Mouse (Mus musculus): ENCODE data around the gene Ica1l. TPM values are rescaled to one million over a fixed set of nuclear protein-coding genes. Genes with fewer than 3 reads are reported as not detected.

Gene Ica1l
- polyA plus RNA-seq, 1 experiment, result 0.02 TPM

- Histone ChIP-seq H3K36me3 (ENCODE audit: control insufficient read depth, insufficient read depth) (peaks cover 13% of the 10 kb centered on the region), H3K27me3 (ENCODE audit: control insufficient read depth, insufficient read depth, insufficient read length) (no peaks in the 10 kb centered on the region), H3ac (ENCODE audit: control insufficient read depth, insufficient read length) (no peak overlapping the region), H3K4me2 (ENCODE audit: low read depth) (no peak overlapping the region), H3K79me2 (ENCODE audit: control insufficient read depth, insufficient read depth) (no peaks in the 10 kb centered on the region), H3K4me3 (no peak overlapping the region)
- no peak for TF ChIP-seq USF1 (IDR thresholded peaks at IDR 0.05; ENCODE audit: low read depth)
These were observed 55.5 kb downstream of the Ica1l start for GRCm38 (mm10) chr1:59987399-59988040.

- Histone ChIP-seq H3K27me3 (ENCODE audit: control insufficient read depth, insufficient read depth, insufficient read length) (no peaks in the 10 kb centered on the region), H3K4me2 (ENCODE audit: low read depth) (no peak overlapping the region), H3K4me3 (no peak overlapping the region), H3ac (ENCODE audit: control insufficient read depth, insufficient read length) (no peak overlapping the region), H3K36me3 (ENCODE audit: control insufficient read depth, insufficient read depth) (peaks cover 21% of the 10 kb centered on the region), H3K79me2 (ENCODE audit: control insufficient read depth, insufficient read depth) (no peaks in the 10 kb centered on the region)
- TF ChIP-seq TCF12 (IDR thresholded peaks at IDR 0.05; ENCODE audit: insufficient read depth, poor library complexity, severe bottlenecking) (no peak), MYOD1 (IDR thresholded peaks at IDR 0.05; ENCODE audit: control insufficient read depth in 1 of 3, insufficient read length in 2 of 3, low read depth in 2 of 3) (no peak), REST (IDR thresholded peaks at IDR 0.05; ENCODE audit: insufficient read depth, insufficient read length) (no peak), USF1 (IDR thresholded peaks at IDR 0.05; ENCODE audit: low read depth) (no peak), E2F4 (IDR thresholded peaks at IDR 0.05; ENCODE audit: insufficient read depth) (no peak)
These were observed 56.4 kb downstream of the Ica1l start for GRCm38 (mm10) chr1:59986626-59987025.

- no peak overlapping the region for H3ac ChIP-seq (ENCODE audit: control insufficient read depth, insufficient read length)
- no peaks in the 10 kb centered on the region for H3K27me3 ChIP-seq (ENCODE audit: control insufficient read depth, insufficient read depth, insufficient read length)
- no peak for TF ChIP-seq MYOG (IDR thresholded peaks at IDR 0.05; ENCODE audit: control insufficient read depth in 1 of 3, insufficient read depth in 1 of 3, insufficient read length in 2 of 3, low read depth in 2 of 3)
- no peak for TF ChIP-seq TCF3 (IDR thresholded peaks at IDR 0.05; ENCODE audit: insufficient read length, low read depth)
- TF ChIP-seq MYOD1 (IDR thresholded peaks at IDR 0.05; ENCODE audit: control insufficient read depth in 1 of 3, insufficient read length in 2 of 3, low read depth in 2 of 3), result no peak
- no peak for TF ChIP-seq POLR2A (IDR thresholded peaks at IDR 0.05; ENCODE audit: insufficient read length, low read depth)
- no peak for TF ChIP-seq CEBPB (IDR thresholded peaks at IDR 0.05; ENCODE audit: insufficient read depth, poor library complexity, severe bottlenecking)
- no peaks in the 10 kb centered on the region for H3K79me2 ChIP-seq (ENCODE audit: control insufficient read depth, insufficient read depth)
- H3K4me2 ChIP-seq (ENCODE audit: low read depth), result no peak overlapping the region
- no peak overlapping the region for H3K4me3 ChIP-seq
- peaks cover 8% of the 10 kb centered on the region for H3K36me3 ChIP-seq (ENCODE audit: control insufficient read depth, insufficient read depth)
These were observed 75.7 kb downstream of the Ica1l start for GRCm38 (mm10) chr1:59967291-59967690.

GRCm38 (mm10) chr1:59966171-59966785, 76.7 kb downstream of the Ica1l start:
- H3K4me2 ChIP-seq (ENCODE audit: low read depth), result peak overlapping the region; percentile 15
- TF ChIP-seq TCF3 (IDR thresholded peaks at IDR 0.05; ENCODE audit: insufficient read length, low read depth), result no peak
- H3K27me3 ChIP-seq (ENCODE audit: control insufficient read depth, insufficient read depth, insufficient read length), result no peaks in the 10 kb centered on the region
- no peak overlapping the region for H3ac ChIP-seq (ENCODE audit: control insufficient read depth, insufficient read length)
- peaks cover 8% of the 10 kb centered on the region for H3K36me3 ChIP-seq (ENCODE audit: control insufficient read depth, insufficient read depth)
- no peak overlapping the region for H3K4me3 ChIP-seq
- no peaks in the 10 kb centered on the region for H3K79me2 ChIP-seq (ENCODE audit: control insufficient read depth, insufficient read depth)

GRCm38 (mm10) chr1:59959941-59960340, 83.0 kb downstream of the Ica1l start:
- H3K36me3 ChIP-seq (ENCODE audit: control insufficient read depth, insufficient read depth), result peaks cover 31% of the 10 kb centered on the region
- no peak overlapping the region for H3ac ChIP-seq (ENCODE audit: control insufficient read depth, insufficient read length)
- H3K27me3 ChIP-seq (ENCODE audit: control insufficient read depth, insufficient read depth, insufficient read length), result no peaks in the 10 kb centered on the region
- no peak for TF ChIP-seq MYOG (IDR thresholded peaks at IDR 0.05; ENCODE audit: control insufficient read depth in 1 of 3, insufficient read depth in 1 of 3, insufficient read length in 2 of 3, low read depth in 2 of 3)
- no peak for TF ChIP-seq SRF (IDR thresholded peaks at IDR 0.05; ENCODE audit: control insufficient read depth, insufficient read length, low read depth)
- no peak for TF ChIP-seq TCF12 (IDR thresholded peaks at IDR 0.05; ENCODE audit: insufficient read depth, poor library complexity, severe bottlenecking)
- H3K79me2 ChIP-seq (ENCODE audit: control insufficient read depth, insufficient read depth), result no peaks in the 10 kb centered on the region
- H3K4me2 ChIP-seq (ENCODE audit: low read depth), result no peak overlapping the region
- no peak overlapping the region for H3K4me3 ChIP-seq

- H3K4me2 ChIP-seq (ENCODE audit: low read depth), result no peak overlapping the region
- H3K4me3 ChIP-seq, result no peak overlapping the region
- H3K27me3 ChIP-seq (ENCODE audit: control insufficient read depth, insufficient read depth, insufficient read length), result no peaks in the 10 kb centered on the region
- H3K79me2 ChIP-seq (ENCODE audit: control insufficient read depth, insufficient read depth), result no peaks in the 10 kb centered on the region
- TF ChIP-seq TCF3 (IDR thresholded peaks at IDR 0.05; ENCODE audit: insufficient read length, low read depth) (no peak), MYOD1 (IDR thresholded peaks at IDR 0.05; ENCODE audit: control insufficient read depth in 1 of 3, insufficient read length in 2 of 3, low read depth in 2 of 3) (no peak), TCF12 (IDR thresholded peaks at IDR 0.05; ENCODE audit: insufficient read depth, poor library complexity, severe bottlenecking) (no peak), POLR2A (IDR thresholded peaks at IDR 0.05; ENCODE audit: insufficient read length, low read depth) (no peak), E2F4 (IDR thresholded peaks at IDR 0.05; ENCODE audit: insufficient read depth) (no peak), SRF (IDR thresholded peaks at IDR 0.05; ENCODE audit: control insufficient read depth, insufficient read length, low read depth) (no peak), CEBPB (IDR thresholded peaks at IDR 0.05; ENCODE audit: insufficient read depth, poor library complexity, severe bottlenecking) (no peak), REST (IDR thresholded peaks at IDR 0.05; ENCODE audit: insufficient read depth, insufficient read length) (no peak), USF1 (IDR thresholded peaks at IDR 0.05; ENCODE audit: low read depth) (no peak), POLR2AphosphoS2 (IDR thresholded peaks at IDR 0.05; ENCODE audit: insufficient read length, low read depth) (no peak), MYOG (IDR thresholded peaks at IDR 0.05; ENCODE audit: control insufficient read depth in 1 of 3, insufficient read depth in 1 of 3, insufficient read length in 2 of 3, low read depth in 2 of 3) (no peak), MAX (IDR thresholded peaks at IDR 0.05; ENCODE audit: low read depth) (no peak)
- H3K36me3 ChIP-seq (ENCODE audit: control insufficient read depth, insufficient read depth), result peaks cover 33% of the 10 kb centered on the region
- no peak overlapping the region for H3ac ChIP-seq (ENCODE audit: control insufficient read depth, insufficient read length)
These were observed 85.8 kb downstream of the Ica1l start for GRCm38 (mm10) chr1:59957206-59957605.

Data from myocyte (in vitro differentiated cells).